Mouse (Mus musculus) testis, adult 2 months (tissue): ENCODE measurements around the gene Arhgap18.

Source experiments
- CTCF ChIP-seq: fragments of 200-500 bp; IDR thresholded peaks from 2 replicates; pipeline ENCODE4 v1.5.1; 2012; ENCODE audit warnings: low read depth, mild to moderate bottlenecking, inconsistent platforms, low read length, moderate library complexity; ENCODE audit not compliant: control insufficient read depth, insufficient read depth, insufficient replicate concordance
- POLR2A ChIP-seq: fragments of 200-500 bp; IDR thresholded peaks from 2 replicates; pipeline ENCODE4 v1.6.1; 2012; ENCODE audit warnings: low read depth, mild to moderate bottlenecking, inconsistent platforms, low read length, moderate library complexity; ENCODE audit not compliant: control insufficient read depth

GRCm38 (mm10) chr10:26849854-26850253 lies 96.6 kb downstream of the Arhgap18 start:
- no peak for TF ChIP-seq CTCF
- no peak for TF ChIP-seq POLR2A
